Mouse (Mus musculus) mature B cell (primary cell): ENCODE measurements around the gene Pdcd4.

Source experiments
- in situ Hi-C: fragments of 300-500 bp; cut with MboI; formaldehyde crosslinking; loops from 2 replicates; pipeline ENCODE4 v1.14.3; 2019

The Pdcd4 gene

DNA sequence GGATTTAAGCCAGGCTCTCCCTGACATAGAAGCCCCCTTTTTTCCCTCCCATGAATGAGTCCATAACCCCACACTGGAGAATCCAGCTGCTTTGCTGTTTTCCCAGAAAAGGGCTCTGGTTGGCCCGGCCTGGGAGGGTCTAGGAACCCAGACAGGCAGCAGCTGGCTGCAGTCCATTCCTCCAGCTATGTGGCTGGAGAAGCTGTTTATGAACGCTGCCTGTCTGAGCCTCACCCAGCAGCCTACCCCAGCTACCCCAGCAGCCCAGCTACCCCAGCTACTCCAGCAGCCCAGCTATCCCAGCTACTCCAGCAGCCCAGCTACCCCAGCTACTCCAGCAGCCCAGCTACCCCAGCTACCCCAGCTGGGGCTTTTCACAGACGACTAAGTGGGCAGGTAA is at the start of gene Pdcd4:
Pdcd4 (plus strand) TSS at position 171 of the 400 bp plus-strand sequence.
- in situ Hi-C loops: no loop called here

DNA sequence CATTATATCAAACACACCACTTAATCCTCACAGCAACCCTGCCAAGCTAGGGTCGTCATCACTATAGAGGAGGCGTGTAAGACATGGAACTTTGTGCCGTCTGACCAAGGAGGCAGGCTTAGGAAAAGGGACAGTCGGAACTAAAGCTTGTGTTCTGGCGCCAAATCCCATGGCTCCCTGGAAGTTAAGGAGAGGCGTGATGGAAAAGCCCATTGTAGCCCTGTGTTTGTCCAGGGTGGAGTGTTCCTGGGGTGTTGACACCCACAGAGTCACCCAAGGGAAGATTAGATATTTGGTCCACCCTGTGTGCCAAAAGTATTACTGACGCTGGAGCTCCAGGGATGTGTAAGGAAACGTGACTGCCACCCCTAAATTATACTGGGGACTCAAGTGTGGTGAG is 48.1 kb upstream of the Pdcd4 start:
- in situ Hi-C loops: no loop called here

DNA sequence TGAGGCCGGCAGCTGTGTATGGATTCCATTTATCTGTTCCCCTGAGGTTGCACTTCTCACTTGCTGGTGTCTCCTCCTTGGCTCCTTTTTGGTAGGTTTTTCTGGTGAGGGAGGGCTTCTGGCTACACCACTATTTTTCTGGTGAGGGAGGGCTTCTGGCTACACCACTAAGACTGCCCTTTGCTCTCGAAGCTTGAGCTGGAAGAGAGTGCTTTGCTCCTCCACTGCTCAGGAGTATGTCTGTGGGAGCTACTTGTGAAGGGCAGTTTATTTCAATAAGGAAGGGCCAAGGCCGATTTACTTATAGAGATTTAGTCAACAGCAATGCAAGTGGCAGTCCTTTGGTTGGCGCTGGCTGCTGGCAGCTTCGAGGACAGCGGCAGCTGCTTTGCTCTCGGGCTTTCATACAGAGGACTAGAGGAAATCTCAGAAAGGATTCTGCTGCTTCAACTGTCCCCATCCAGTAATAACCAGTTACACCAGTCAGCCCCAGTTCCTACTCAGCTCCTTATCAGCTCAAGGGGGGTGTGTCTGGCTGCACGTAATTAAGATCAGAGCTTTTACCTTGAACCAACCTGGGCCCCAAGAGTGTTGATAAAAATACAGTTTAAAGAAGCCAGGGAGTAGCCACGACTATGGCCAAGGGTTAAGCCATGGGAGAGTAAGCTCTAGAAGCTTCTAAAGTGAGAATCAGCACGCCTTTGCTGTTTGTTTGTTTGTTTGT is 43.6 kb upstream of the Pdcd4 start:
- in situ Hi-C loops: no loop called here

DNA sequence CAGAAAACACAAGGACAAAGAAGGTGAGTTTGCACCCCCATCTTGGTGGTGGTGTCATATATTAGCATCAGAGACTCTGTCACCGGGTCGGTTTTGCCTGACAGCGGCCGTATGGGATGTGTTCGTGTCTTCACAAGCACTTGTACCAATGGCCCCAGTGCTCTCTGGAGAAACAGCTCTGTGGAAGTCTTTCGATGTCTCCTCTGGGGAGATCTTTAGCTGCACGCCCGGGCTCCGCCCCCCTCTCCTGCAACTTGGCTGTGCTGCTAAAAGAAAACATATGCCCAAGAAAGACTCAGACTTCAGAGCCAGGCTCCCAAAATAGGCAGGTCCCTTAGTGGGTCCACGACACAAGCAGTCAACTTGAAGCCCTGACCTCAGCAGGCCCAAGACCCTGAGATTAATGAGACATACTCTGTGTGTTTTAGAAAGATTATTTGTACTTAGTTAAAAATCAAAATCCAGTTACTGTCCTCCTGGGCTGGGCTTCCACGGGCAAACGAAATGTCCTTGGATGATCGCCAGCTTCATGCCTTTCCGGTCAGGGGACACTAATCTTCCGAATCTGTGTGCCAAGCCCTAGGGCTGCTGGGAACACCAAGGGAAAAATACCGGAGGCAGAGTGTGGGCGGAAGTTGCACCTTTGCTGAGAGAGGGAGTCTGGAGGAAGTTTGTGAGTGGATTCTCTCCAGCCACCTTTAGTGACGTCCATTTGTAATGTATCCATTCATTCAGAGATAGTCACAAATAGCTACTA is 41.7 kb upstream of the Pdcd4 start:
- in situ Hi-C loops: no loop called here

DNA sequence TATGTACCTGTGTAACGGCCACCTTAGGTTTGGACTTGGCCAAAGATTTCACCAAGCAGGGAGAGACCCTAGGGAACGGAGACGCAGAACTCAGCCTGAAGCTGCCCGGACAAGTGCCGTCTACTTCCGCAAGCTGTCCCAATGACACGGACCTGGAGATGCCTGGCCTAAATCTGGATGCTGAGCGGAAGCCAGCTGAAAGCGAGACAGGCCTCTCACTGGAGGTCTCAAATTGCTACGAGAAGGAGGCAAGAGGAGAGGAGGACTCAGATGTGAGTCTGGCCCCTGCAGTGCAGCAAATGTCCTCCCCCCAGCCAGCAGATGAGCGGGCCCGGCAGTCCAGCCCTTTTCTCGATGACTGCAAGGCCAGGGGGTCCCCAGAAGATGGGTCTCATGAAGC is 40.7 kb upstream of the Pdcd4 start:
- in situ Hi-C loops: no loop called here

DNA sequence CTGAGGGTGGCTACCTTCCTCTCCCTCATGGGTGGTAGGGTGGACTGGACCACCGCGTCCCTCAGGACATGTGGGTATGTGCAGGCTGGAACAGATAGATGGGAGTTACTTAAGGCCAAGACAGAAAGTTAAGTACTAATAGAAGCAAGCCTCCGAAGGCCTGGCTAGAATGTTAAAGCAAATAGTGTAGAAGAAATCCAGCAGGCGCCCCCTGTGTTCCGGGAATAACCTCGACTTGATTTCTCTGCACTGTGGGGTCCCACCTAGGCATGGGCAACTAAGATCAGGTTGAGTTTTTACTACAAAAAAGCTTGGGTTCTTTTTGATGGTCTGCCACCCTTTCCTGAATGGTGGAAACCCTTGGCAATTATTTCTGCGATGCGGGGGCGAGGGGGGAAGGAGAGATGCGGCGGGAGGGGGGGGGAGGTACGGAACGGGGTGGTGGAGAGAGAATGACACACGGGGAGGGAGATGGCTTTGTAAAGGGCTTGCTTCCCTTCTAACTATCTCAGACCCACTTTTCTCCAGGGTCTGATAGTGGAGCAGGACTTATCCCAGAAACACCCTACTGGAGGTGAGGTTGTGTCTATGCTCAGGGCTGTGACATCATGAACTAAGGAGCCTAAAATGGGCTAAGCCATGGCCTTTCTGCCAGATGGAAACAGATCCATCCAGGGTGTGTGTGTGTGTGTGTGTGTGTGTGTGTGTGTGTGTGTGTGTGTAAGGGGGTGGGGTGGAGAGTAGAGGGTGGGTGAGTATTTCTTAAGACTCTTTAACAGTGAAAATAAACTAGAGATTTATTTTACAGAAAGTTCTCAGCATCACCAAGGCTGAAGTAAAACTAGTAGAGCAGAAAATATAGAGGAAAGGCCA is 40.0 kb upstream of the Pdcd4 start:
- in situ Hi-C loops: no loop called here

DNA sequence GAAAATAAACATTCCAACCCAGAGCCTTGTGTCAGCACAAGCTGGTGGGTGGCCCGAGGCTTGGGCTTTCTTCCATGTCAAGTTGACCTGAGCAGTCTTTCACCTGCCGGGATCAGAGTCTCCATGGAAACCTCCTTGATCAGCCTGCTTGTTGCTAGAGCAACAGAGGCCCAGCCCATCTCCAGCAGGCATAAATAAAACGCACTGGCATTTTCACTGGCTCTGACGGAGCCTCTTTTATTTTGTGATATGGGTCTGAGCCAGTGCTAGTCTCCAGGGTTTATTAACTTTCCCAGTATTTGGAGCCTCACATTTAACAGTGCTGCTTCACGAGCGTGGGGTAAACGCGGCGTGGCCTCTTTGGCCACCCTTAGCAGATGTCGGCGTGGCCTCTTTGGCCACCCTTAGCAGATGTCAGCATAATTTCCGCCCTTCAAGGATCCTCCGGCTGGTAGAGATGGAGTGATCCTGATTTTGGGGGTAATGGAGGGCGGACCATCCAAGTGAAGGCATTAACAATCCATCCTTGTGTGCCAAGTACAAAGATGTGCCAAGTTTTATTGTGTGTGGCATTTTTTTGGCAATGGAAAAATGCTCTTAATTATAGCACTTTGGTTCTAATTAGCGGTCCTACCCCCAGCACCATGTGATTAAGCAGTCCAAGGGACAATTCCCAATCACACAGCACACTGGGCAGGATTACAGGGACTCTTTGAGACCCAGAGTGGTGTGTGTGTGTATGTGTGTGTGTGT is 39.2 kb upstream of the Pdcd4 start:
- in situ Hi-C loops: no loop called here

DNA sequence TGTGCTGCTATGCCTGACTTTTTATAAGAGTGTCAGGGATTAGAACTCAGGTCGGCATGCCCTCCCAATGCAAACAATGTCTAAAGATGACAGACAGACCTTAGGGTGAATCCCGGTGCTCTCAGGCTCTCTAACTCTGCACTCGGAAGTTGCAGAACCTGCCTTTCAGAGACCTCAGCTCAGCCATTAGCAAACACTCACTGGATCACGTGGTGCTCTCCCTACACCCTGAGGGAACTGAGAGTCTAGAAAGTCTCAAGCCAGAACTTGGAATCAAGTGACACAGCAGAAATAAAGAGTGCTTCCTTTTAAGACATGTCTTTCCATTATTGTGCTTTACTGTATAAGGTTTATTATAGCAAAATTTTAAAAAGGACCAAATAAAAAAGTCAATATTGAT is 37.1 kb upstream of the Pdcd4 start:
- in situ Hi-C loops: no loop called here

DNA sequence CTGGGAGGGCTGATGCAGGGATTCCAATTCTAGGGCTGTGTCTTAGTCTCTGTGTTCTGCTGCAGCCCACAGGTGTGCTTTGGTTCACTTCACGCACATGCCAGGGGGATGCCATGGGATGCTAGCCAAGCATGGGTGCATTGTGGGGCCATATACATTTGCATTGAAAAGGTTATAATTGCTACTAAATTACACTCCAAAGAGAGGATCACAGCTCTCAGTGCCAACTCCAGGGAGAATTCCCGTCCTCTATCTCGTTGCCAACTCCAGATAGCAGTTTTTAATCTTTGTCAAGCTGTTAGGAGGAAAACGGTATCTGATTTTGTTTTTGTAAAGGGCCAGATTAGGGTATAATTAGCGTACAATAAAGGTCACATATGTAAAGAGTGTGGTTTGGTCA is 36.2 kb upstream of the Pdcd4 start:
- in situ Hi-C loops: no loop called here

DNA sequence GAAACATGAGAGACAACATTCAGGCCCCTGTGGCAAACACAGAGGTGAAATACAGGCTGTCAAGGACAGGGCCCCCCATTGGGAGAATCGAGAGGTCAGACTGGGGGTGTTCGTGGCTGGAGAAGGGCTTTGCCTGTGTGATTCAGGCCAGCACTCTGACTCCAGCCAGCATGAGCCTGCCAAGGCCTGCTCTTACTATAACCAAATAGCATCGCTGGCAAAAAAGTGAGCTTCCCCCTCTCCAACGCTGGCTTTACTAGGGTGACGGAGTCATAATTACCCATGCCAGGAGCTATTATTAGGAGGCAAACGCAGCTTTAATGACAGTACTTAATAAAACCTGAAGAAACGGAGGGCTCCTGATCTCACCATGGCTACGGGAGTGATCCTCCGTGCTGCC is 35.2 kb upstream of the Pdcd4 start:
- in situ Hi-C loops: no loop called here

DNA sequence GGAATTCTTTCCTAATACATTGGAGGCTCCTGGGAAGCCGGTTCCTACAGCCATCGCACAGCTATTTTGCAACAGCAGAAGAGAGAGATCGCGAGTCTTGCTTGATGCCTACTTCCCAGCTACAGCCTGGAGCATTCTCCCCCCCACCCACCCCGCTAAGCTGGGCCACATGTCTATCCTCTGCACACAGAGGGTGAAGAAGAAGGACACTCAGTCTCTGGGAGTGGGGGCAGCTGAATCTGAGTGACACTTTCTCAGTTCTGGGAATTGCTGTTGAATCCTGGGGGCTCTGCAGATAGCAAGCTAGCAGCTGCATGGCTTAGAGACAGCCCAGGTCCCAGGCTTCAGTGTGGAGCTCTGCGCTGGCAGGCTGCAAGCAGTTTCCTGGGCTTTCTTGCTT is 34.1 kb upstream of the Pdcd4 start:
- in situ Hi-C loops: no loop called here

DNA sequence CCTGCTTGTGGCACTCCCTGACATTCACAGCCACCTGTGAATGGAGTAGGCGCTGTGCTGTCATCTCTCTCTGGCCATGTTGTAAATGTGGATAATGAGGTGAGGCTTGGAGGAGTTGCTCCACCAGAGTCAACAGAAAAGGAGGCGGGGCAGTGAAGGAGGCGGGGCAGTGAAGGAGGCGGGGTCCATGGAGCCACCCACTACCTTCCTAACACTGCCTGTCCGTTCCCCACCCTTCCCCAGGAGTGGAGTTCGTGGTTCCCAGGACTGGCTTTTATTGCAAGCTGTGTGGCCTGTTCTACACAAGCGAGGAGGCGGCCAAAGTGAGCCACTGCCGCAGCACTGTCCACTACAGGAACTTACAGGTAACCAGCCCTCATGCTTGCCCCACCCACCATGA is 32.9 kb upstream of the Pdcd4 start:
- in situ Hi-C loops: no loop called here

DNA sequence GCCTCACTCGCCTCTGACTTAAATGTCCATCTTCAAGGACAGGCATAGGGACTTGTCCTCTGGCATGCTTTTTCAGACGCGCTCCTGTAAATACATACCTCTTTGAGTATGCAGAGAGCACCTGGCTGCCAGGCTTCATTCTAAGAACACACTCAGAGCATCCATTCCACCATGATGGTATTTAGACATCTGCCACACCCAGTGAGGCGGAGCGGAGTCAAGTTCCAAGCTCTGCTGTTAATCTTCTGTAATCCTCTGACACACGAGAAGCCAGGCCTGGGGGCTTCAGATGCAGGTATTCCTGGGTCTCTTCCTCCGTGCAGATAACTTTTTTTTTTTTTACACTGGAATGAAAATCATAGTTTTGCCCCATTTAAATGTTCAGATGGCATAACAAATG is 32.4 kb upstream of the Pdcd4 start:
- in situ Hi-C loops: no loop called here

DNA sequence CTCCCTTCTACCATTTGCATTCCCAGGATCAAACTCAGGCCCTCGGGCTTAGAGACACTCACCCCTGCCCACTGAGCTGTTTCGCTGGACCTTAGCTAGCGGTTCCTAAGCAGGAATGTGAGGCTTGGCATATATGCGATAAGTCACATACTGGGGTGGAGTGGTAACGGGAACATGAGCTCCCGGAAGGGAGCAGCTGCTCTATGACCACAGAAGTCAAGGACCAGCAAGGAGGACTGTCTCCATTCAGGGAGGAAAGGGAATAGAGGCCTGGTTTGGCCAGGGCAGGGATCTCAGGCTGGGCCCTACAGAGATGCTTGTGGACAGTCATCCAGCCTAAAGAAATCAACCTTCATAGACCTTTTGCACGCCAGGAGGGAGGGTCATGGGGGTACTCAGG is 30.7 kb upstream of the Pdcd4 start:
- in situ Hi-C loops: no loop called here

DNA sequence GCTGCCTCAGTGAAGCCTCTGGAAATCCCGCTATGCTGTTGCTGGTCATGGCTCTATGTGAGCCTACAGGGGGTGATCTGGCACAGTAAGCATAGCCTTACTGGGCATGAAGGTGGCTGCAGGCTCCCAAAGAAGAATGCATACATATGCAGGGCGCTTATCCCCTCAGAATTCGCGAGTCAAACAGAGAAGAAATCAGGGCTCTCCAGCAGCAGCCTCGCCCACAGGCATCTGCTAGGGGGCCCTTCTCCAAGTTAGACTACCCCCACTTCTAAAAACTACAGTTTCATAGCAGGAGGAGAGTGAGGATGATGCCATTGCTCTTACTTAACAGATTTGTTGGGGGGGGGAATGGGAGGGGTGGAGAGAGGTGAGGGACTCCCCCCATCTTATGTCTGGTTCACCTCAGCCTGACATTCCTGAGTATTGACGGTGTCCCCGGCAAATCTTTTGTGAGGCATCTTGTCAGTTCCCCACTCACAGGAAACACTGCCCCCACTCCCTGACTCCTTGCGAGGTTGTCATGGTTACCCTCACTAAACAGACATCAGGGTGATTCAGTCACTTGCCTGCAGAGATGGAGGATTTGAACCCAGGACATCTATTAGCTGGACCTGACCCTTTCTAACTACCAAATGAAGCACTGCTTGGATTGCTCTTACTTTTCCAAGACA is 29.3 kb upstream of the Pdcd4 start:
- in situ Hi-C loops: no loop called here

DNA sequence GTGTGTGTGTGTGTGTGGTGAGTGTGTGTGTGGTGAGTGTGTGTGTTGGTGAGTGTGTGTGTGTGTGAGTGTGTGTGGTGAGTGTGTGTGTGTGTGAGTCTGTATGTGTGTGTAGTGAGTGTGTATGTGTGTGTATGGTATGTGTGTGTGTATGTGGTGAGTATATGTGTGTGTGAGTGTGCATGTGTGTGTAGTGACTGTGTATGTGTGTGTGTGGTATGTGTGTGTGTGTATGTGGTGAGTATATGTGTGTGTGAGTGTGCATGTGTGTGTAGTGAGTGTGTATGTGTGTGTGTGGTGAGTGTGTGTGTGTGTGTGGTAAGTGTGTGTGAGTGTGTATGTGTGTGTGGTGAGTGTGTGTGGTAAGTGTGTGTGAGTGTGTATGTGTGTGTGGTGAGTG is 24.8 kb upstream of the Pdcd4 start:
- in situ Hi-C loops: no loop called here

DNA sequence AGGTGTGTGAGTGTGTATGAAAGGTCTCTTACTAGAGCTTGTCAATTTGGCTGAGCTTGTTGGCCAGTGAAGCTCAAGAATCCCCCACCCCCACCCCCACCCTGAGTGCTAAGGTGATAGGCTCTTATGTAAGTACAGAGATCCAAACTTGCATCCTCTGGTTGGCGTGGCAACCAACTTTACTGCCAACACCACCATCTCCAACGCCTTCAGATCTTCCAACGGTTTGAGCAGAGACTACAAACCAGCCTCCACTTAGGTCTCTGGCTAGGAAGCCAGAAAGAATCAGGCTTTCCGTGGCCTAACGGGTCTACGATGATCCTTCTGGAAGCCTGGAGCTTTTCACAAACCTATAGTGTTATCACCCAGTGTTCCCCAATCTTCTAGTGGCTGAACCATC is 23.9 kb upstream of the Pdcd4 start:
- in situ Hi-C loops: no loop called here

DNA sequence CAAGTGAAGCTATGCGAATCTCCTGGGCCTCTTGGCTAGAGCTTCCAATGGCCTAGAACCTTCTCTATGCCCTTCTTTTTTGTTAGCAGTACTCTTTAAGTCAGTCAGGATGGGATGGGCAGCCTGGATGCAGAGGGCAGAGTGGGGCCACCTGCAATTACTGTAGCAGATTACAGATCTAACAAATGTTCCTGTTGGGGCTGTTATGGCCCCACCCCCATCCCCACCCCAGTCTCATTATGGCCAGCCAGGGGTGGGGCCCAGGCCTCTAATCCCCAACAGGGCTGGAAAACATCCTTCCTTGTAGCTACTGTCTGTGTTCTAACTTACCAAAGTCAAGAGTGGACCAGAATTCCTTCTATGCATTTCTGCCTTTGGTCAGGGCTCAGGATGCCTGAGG is 23.2 kb upstream of the Pdcd4 start:
- in situ Hi-C loops: no loop called here

DNA sequence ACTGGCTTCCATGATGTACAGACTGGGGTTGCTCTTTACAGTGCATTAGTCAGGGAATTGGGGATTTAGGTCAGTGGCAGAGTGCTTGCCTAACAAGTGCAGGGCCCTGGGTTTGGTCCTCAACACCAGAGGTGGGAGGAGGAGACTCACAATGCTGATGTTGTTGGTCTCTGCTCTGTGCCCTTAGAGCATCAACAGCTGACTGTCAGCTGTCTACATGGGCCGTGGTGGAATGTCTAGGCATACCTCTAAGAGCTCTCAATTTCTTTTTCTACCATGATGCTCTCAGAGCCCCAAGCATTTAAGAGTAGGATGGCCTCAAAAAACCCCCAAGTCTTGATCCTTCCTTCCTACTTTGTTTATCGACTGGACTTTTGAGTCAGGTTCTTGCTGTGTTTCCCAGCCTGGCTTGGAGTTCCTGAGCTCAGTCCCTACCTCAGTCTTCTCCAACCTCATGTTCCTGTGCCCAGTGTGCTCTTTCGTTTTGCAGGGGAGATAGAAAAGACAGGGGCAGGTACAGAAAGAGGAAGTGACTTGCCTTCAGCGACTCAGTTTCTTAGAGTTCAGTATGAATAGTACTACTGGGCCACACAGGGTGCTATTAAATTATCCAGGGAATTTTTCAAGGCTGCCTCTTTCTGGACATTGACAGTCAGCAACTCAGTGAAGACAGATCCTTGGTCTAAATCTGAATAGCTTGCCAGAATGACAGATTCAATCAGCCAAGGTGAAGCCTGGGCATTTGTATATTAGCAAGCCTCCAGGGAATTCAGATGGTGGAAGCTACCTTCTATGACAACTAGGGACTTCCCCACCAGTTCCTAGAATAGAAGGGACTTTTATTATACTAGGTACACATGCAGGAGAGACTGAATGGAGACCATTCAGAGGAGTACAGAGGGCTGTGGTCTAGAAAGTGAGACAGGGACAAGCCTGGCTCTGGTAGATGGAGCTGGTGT is 22.3 kb upstream of the Pdcd4 start:
- in situ Hi-C loops: no loop called here

DNA sequence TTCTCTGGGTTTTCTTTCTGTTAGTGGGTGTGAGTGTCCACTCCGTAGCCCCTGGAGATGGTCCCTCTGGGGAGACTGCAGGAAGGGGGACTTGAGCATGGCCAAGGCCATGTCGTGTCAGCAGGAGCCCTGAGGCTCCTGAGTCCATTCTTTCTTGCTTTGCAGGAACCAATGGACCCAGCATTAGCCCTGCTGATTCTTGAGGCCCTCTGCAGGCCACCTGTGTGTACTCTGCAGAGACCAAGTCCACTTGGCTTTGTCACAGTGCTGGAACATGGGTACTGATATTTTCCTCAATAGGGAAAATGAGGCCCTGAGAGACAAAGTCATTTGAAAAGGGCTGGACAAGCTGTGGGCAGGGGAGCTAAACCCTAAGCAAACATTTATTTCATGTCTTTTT is 21.5 kb upstream of the Pdcd4 start:
- in situ Hi-C loops: no loop called here
